Mouse (Mus musculus) forebrain, embryonic 15.5 days (tissue): ENCODE measurements around the gene Polr3a. TPM values are rescaled to one million over a fixed set of nuclear protein-coding genes. Genes with fewer than 3 reads are reported as not detected.
A peak's percentile ranks its signal among the peaks of the same experiment; 100 is the strongest.

Experiments
- ATAC-seq: fragments of 200-750 bp; cut with Nextera tagmentation; replicated peaks from 2 replicates; pipeline ENCODE4 v1.8.0; 2017; ENCODE audit warnings: mild to moderate bottlenecking, moderate TSS enrichment, moderate library complexity
- H3K27ac ChIP-seq: fragments of 300-500 bp; sonication (generic); replicated peaks from 2 replicates; pipeline ENCODE4 v1.5.1; 2015; ENCODE audit warnings: mild to moderate bottlenecking, inconsistent platforms
- H3K27me3 ChIP-seq: fragments of 300-500 bp; sonication (generic); 2 replicates; pipeline ENCODE4 v1.6.1; 2015; ENCODE audit warnings: inconsistent platforms
- H3K36me3 ChIP-seq: fragments of 300-500 bp; sonication (generic); 2 replicates; pipeline ENCODE4 v1.6.1; 2015; ENCODE audit warnings: mild to moderate bottlenecking, inconsistent platforms
- H3K4me1 ChIP-seq: fragments of 300-500 bp; sonication (generic); 2 replicates; pipeline ENCODE4 v1.6.1; 2015; ENCODE audit warnings: inconsistent platforms
- H3K4me2 ChIP-seq: fragments of 300-500 bp; sonication (generic); replicated peaks from 2 replicates; pipeline ENCODE4 v1.6.1; 2015; ENCODE audit warnings: mild to moderate bottlenecking, inconsistent platforms
- H3K4me3 ChIP-seq: fragments of 300-500 bp; sonication (generic); 2 replicates; pipeline ENCODE4 v1.5.1; 2015; ENCODE audit warnings: mild to moderate bottlenecking, inconsistent platforms
- H3K9ac ChIP-seq: fragments of 300-500 bp; sonication (generic); replicated peaks from 2 replicates; pipeline ENCODE4 v1.6.1; 2015; ENCODE audit warnings: mild to moderate bottlenecking, inconsistent platforms
- H3K9me3 ChIP-seq: fragments of 300-500 bp; sonication (generic); 2 replicates; pipeline ENCODE4 v1.6.1; 2016; ENCODE audit warnings: inconsistent platforms
- WGBS: fragments of 180-500 bp; shearing (Covaris S2); methylation state at CpG from one replicate; pipeline ENCODE4 v1.1.7; 2015; ENCODE audit warnings: mixed read lengths; 5-methylcytosine and 5-hydroxymethylcytosine counted together
- polyA plus RNA-seq: library from polyadenylated mRNA; unstranded; fragments of >200 nt; fragmentation: Nextera tagmentation; extraction: Ambion mirVana; gene quantifications from 2 replicates; pipeline ENCODE4 v1.2.1, GENCODE M21; 2015

Gene Polr3a
- 20.5 and 22.6 TPM in 2 replicates for polyA plus RNA-seq

GRCm38 (mm10) chr14:24486773-24487227, at the start of gene Polr3a, which contains the start of gene Rps24:
Gene Polr3a, minus strand, starts transcription at chr14:24487058.
Gene Rps24, plus strand, starts transcription at chr14:24487125.
- H3K4me2 ChIP-seq, result peak within 1 kb of the TSS; percentile 86
- no peaks in the 10 kb centered on the region for H3K27me3 ChIP-seq
- H3K36me3 ChIP-seq, result peaks cover 20% of the 10 kb centered on the region
- no peaks in the 10 kb centered on the region for H3K9me3 ChIP-seq
- peak; percentile 62 for ATAC-seq
- H3K27ac ChIP-seq, result no peak within 1 kb of the TSS; the same call in 1 of the 2 replicates
- under 1% methylated on average over 30 of the region's 30 CpGs for WGBS
- H3K4me3 ChIP-seq, result peak within 1 kb of the TSS; percentile 86
- peaks cover 22% of the 10 kb centered on the region for H3K4me1 ChIP-seq
- peak within 1 kb of the TSS; percentile 79 for H3K9ac ChIP-seq

DNA sequence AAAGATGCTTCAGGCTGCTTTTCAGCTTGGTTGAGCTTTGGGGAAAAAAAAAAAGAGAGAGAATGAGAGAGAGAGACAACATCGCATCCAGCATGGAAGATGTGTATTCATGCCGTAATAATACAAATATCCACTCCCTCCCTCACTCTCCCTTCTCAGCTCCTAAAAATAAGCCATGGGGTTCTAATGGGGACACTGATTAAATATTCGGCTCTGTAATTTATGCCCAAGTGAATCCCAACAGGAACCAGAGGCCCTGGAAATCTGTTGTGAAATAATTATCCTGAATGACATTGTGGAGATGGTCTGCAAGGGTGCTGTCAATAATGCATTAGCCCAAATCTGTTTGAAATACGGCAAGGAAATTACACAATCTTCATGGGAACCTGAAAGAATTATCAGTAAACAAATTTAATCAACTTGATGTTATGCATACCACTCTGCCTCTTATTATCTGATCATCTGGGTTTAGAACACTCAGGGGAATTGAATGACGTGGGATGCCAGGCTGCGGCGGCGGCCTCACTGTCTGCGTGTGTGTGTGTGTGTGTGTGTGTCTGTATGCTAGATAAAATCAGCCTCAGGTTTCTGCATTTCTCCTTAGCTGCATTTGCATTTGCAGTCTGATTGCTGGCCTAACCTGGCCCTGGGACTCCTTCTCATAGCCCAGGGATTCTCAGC, 48.1 kb upstream of the Polr3a start:
- Histone ChIP-seq H3K9me3 (no peaks in the 10 kb centered on the region), H3K4me1 (peaks cover 43% of the 10 kb centered on the region), H3K27ac (peak overlapping the region; percentile 69), H3K4me3 (no peak overlapping the region), H3K27me3 (no peaks in the 10 kb centered on the region), H3K36me3 (no peaks in the 10 kb centered on the region), H3K9ac (no peak overlapping the region), H3K4me2 (no peak overlapping the region)
- ATAC-seq, result peak; percentile 52
- WGBS, result 31% methylated on average over 9 of the region's 9 CpGs

DNA sequence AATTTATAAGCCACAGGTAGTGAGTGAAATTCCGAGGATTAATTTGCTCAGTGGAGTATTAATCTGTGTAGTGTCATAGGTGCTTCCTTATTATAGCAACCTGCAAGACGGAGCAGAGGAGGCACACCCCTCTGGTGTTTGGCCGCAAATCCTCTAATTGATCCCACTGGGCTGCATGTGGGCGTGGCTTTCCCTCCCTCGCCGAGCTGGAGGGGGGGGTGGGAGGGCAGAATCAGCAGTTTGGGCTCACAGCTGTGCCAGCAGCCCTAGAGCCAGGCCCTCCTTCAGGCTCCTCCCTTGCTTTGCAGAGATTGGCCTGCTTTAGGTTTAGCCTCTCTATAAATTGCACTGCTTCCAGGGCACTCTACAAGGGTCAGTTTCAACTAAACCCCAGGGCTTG, 43.4 kb upstream of the Polr3a start:
- peak; percentile 56 for ATAC-seq
- Histone ChIP-seq H3K36me3 (no peaks in the 10 kb centered on the region), H3K4me1 (peaks cover 64% of the 10 kb centered on the region), H3K27ac (peak overlapping the region; percentile 42), H3K4me3 (no peak overlapping the region), H3K9ac (no peak overlapping the region), H3K4me2 (no peak overlapping the region), H3K9me3 (no peaks in the 10 kb centered on the region), H3K27me3 (no peaks in the 10 kb centered on the region)
- 2% methylated on average over 6 of the region's 6 CpGs for WGBS

DNA sequence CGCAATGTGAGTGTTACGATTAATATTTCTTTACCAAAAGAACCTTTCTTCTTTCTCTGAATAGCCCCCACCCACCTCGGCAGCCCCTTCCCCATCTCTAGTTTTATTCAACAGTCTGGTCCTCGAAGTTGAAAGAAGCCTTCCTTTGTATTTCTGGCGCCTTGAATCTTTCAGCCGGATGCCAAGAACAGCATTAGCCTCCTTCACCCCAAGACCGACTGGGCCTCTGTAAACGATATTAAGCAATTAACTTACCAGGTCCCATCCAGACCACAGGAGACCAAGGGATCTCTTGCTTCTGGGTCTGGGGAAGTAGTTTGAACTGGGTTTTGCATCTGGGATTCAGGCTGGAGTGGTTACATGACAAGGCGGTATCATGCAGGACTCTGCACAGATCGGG, 39.6 kb upstream of the Polr3a start:
- 11% methylated on average over 10 of the region's 10 CpGs for WGBS
- Histone ChIP-seq H3K4me2 (0 out of 2 replicates have a peak overlapping the region, but pooled peaks have one; percentile 5), H3K9ac (no peak overlapping the region), H3K4me3 (no peak overlapping the region), H3K4me1 (peaks cover 42% of the 10 kb centered on the region), H3K27me3 (no peaks in the 10 kb centered on the region), H3K27ac (peak overlapping the region; percentile 94), H3K36me3 (no peaks in the 10 kb centered on the region), H3K9me3 (no peaks in the 10 kb centered on the region)
- ATAC-seq, result peak; percentile 36; the same call in 1 of the 2 replicates

GRCm38 (mm10) chr14:24525677-24526415, 39.0 kb upstream of the Polr3a start:
- no peak overlapping the region for H3K9ac ChIP-seq
- 8% methylated on average over 10 of the region's 10 CpGs for WGBS
- H3K27ac ChIP-seq, result peak overlapping the region; percentile 94

DNA sequence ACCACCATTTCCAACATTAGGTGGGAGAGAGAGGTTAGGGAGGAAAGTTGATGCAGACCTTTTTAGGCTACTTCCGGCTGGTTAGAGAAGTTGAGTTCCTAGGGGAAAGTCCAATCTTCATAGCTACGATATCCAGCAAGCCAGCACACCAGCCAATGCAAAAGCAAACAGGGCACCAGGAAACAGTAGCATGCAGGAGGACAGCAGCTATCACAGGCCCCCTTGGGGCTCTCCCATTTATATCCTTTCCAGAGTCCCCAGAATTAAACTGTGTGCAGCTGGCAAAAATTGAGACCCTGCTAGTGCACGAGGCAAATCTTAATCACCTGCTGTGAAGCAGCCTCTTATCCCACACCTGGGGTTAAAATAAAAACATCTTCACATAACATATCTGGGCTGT, 38.3 kb upstream of the Polr3a start:
- Histone ChIP-seq H3K36me3 (no peaks in the 10 kb centered on the region), H3K4me2 (no peak overlapping the region), H3K27ac (peak overlapping the region; percentile 94), H3K4me3 (no peak overlapping the region), H3K9me3 (no peaks in the 10 kb centered on the region), H3K4me1 (peaks cover 35% of the 10 kb centered on the region), H3K27me3 (no peaks in the 10 kb centered on the region), H3K9ac (no peak overlapping the region)
- no peak for ATAC-seq
- WGBS, result 50% methylated on average over 3 of the region's 3 CpGs

More at GRCm38 (mm10) chr14:24525677-24526415, 39.0 kb upstream of the Polr3a start:
- Histone ChIP-seq H3K4me2 (peak overlapping the region; percentile 22), H3K36me3 (no peaks in the 10 kb centered on the region), H3K27me3 (no peaks in the 10 kb centered on the region), H3K4me3 (no peak overlapping the region), H3K4me1 (peaks cover 42% of the 10 kb centered on the region), H3K9me3 (no peaks in the 10 kb centered on the region)
- peak; percentile 84 for ATAC-seq

- Histone ChIP-seq H3K27ac (no peak overlapping the region), H3K27me3 (no peaks in the 10 kb centered on the region), H3K9ac (no peak overlapping the region), H3K36me3 (no peaks in the 10 kb centered on the region), H3K4me2 (no peak overlapping the region), H3K4me1 (peaks cover 20% of the 10 kb centered on the region), H3K4me3 (no peak overlapping the region), H3K9me3 (no peaks in the 10 kb centered on the region)
- 83% methylated on average over 8 of the region's 8 CpGs for WGBS
- ATAC-seq, result no peak
Measured at GRCm38 (mm10) chr14:24521597-24521996, 34.7 kb upstream of the Polr3a start.

- Histone ChIP-seq H3K9ac (no peak overlapping the region), H3K27ac (peak overlapping the region; percentile 81), H3K4me1 (peaks cover 27% of the 10 kb centered on the region), H3K36me3 (no peaks in the 10 kb centered on the region), H3K9me3 (no peaks in the 10 kb centered on the region), H3K27me3 (no peaks in the 10 kb centered on the region), H3K4me3 (no peak overlapping the region), H3K4me2 (no peak overlapping the region)
- WGBS, result 43% methylated on average over 6 of the region's 6 CpGs
- ATAC-seq, result peak; percentile 68
Measured at GRCm38 (mm10) chr14:24512527-24513161, 25.8 kb upstream of the Polr3a start.

- H3K36me3 ChIP-seq, result no peaks in the 10 kb centered on the region
- 89% methylated on average over 2 of the region's 2 CpGs for WGBS
- H3K27me3 ChIP-seq, result no peaks in the 10 kb centered on the region
- no peak for ATAC-seq
- H3K9me3 ChIP-seq, result no peaks in the 10 kb centered on the region
- no peak overlapping the region for H3K9ac ChIP-seq
- H3K4me1 ChIP-seq, result peaks cover 30% of the 10 kb centered on the region
- H3K4me3 ChIP-seq, result no peak overlapping the region
- no peak overlapping the region for H3K27ac ChIP-seq
- H3K4me2 ChIP-seq, result no peak overlapping the region
Measured at GRCm38 (mm10) chr14:24510679-24511078, 23.8 kb upstream of the Polr3a start.

DNA sequence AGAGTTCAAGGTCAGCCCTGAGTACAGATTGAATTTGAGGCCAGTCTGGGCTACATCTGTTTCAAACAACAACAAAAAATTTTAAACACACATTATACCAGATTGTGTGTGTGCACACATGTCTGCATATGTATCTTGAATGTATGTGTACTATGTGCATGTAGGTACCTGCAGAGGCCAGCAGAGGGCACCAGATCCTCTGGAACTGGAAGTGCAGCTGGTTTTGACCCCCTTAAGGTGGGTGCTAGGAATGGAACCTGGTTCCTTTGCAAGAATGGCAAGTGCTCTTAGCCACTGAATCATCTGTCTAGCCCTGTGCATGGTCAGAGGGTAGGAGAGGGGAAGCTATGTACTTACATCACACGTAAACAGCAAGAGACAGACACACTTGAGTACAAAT, 23.4 kb upstream of the Polr3a start:
- no peak for ATAC-seq
- H3K36me3 ChIP-seq, result no peaks in the 10 kb centered on the region
- no peak overlapping the region for H3K9ac ChIP-seq
- H3K4me1 ChIP-seq, result peaks cover 30% of the 10 kb centered on the region
- WGBS, result 100% methylated on average over 1 of the region's 1 CpGs
- no peaks in the 10 kb centered on the region for H3K27me3 ChIP-seq
- no peaks in the 10 kb centered on the region for H3K9me3 ChIP-seq
- no peak overlapping the region for H3K27ac ChIP-seq
- no peak overlapping the region for H3K4me2 ChIP-seq
- H3K4me3 ChIP-seq, result no peak overlapping the region

- Histone ChIP-seq H3K9me3 (no peaks in the 10 kb centered on the region), H3K4me2 (no peak overlapping the region), H3K27me3 (no peaks in the 10 kb centered on the region), H3K9ac (no peak overlapping the region), H3K36me3 (no peaks in the 10 kb centered on the region), H3K4me3 (no peak overlapping the region), H3K27ac (no peak overlapping the region), H3K4me1 (peaks cover 30% of the 10 kb centered on the region)
- WGBS, result 59% methylated on average over 5 of the region's 5 CpGs
- no peak for ATAC-seq
Measured at GRCm38 (mm10) chr14:24509557-24509956, 22.7 kb upstream of the Polr3a start.
